Mouse (Mus musculus): Measurements from ENCODE around the gene Ptprn2.

Ptprn2 gene

GRCm38 (mm10) chr12:117262003-117262402 lies 776.5 kb downstream of the Ptprn2 start:
- DNase-seq (ENCODE audit: low spot score): no peak

- DNase-seq (ENCODE audit: low spot score): no peak
Measured at GRCm38 (mm10) chr12:117263081-117263480, 777.6 kb downstream of the Ptprn2 start.

- DNase-seq (ENCODE audit: low spot score): no peak
Measured at GRCm38 (mm10) chr12:117265211-117265610, 779.7 kb downstream of the Ptprn2 start.

- no peak for DNase-seq (ENCODE audit: low spot score)
Measured at GRCm38 (mm10) chr12:117268543-117269172, 783.1 kb downstream of the Ptprn2 start.

- no peak for DNase-seq (ENCODE audit: low spot score)
Measured at GRCm38 (mm10) chr12:117269310-117269709, 783.8 kb downstream of the Ptprn2 start.

GRCm38 (mm10) chr12:117270199-117270598 lies 784.7 kb downstream of the Ptprn2 start:
- DNase-seq (ENCODE audit: low spot score): no peak

- DNase-seq (ENCODE audit: low spot score): no peak
Measured at GRCm38 (mm10) chr12:117273166-117273565, 787.6 kb downstream of the Ptprn2 start.

- no peak for DNase-seq (ENCODE audit: low spot score)
Measured at GRCm38 (mm10) chr12:117274576-117274975, 789.1 kb downstream of the Ptprn2 start.

- DNase-seq (ENCODE audit: low spot score): no peak
Measured at GRCm38 (mm10) chr12:117280790-117281189, 795.3 kb downstream of the Ptprn2 start.

- no peak for DNase-seq (ENCODE audit: low spot score)
Measured at GRCm38 (mm10) chr12:117282659-117283058, 797.1 kb downstream of the Ptprn2 start.

- peak; percentile 3 for DNase-seq (ENCODE audit: low spot score)
Measured at GRCm38 (mm10) chr12:117287456-117287855, 801.9 kb downstream of the Ptprn2 start.

GRCm38 (mm10) chr12:117291943-117292342 lies 806.4 kb downstream of the Ptprn2 start:
- no peak for DNase-seq (ENCODE audit: low spot score)

- DNase-seq (ENCODE audit: low spot score): no peak
Measured at GRCm38 (mm10) chr12:117296792-117297191, 811.3 kb downstream of the Ptprn2 start.

- DNase-seq (ENCODE audit: low spot score): no peak
Measured at GRCm38 (mm10) chr12:117299084-117299483, 813.6 kb downstream of the Ptprn2 start.

- no peak for DNase-seq (ENCODE audit: low spot score)
Measured at GRCm38 (mm10) chr12:117304751-117305624, 819.5 kb downstream of the Ptprn2 start.

- no peak for DNase-seq (ENCODE audit: low spot score)
Measured at GRCm38 (mm10) chr12:117305625-117306105, 820.1 kb downstream of the Ptprn2 start.

GRCm38 (mm10) chr12:117312079-117312478 lies 826.6 kb downstream of the Ptprn2 start:
- no peak for DNase-seq (ENCODE audit: low spot score)

GRCm38 (mm10) chr12:117314987-117315386 lies 829.5 kb downstream of the Ptprn2 start:
- DNase-seq (ENCODE audit: low spot score): no peak

GRCm38 (mm10) chr12:117315661-117316060 lies 830.1 kb downstream of the Ptprn2 start:
- no peak for DNase-seq (ENCODE audit: low spot score)

GRCm38 (mm10) chr12:117318229-117318628 lies 832.7 kb downstream of the Ptprn2 start:
- DNase-seq (ENCODE audit: low spot score): no peak

GRCm38 (mm10) chr12:117323017-117323416 lies 837.5 kb downstream of the Ptprn2 start:
- no peak for DNase-seq (ENCODE audit: low spot score)
